Mouse (Mus musculus): Measurements from ENCODE around the gene St14.

GRCm38 (mm10) chr9:31115586-31115985 is 16.1 kb downstream of the St14 start:
- TF ChIP-seq POLR2A (IDR thresholded peaks at IDR 0.05; ENCODE audit: control insufficient read depth, low read depth, low read length) (no peak), CTCF (IDR thresholded peaks at IDR 0.05; ENCODE audit: control insufficient read depth, insufficient read depth, insufficient replicate concordance, low read depth, low read length) (no peak)

Measured in testis, adult 2 months (tissue).